Mouse (Mus musculus): ENCODE data around the gene Sipa1l3.

DNA sequence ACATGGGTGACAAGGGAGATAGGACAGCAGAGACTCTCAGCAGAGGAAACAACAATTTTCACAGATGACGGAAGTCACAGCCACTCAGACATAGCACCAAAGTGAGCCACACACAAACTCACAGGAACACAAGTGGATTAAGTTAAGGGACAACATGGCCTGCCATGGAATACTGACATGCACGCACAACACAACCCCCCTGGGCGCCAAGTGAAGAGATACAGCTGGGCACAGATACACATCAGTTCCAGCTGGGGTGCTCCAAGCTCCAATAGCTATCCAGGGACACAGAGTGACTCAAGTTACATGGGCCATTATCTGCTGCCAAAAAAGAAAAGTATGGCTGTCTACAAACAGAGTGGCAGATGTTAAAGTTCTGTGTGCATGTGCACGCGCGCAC lies 228.6 kb downstream of the Sipa1l3 start:
- no peak for TF ChIP-seq CTCF (IDR thresholded peaks at IDR 0.05; ENCODE audit: low read depth)
- no peak for TF ChIP-seq EP300 (optimal IDR thresholded peaks at IDR 0.05)

Measured in stomach, postnatal 0 days (tissue).